In genomic region chr16:87611420-87611819, GRCm38 (mm10) we compare ENCODE assay signal across 14 mouse cellular contexts. TPM values are rescaled to one million over a fixed set of nuclear protein-coding genes. Genes with fewer than 3 reads are reported as not detected.
DNase-seq lines count a peak whose midpoint lies in the region; ATAC-seq lines count a peak whose summit lies in the region.
"Had no signal": no experiment of that assay in that cellular context is flagged by ENCODE, and none has a peak within 500 bp of the region (broad histone marks: within the 10 kb centered on the region; RNA-seq: fewer than 3 reads in every experiment).

No protein-coding gene starts in this region.

- peak; percentile 24 for DNase-seq in ovary, postnatal 36 days (ENCODE audit: low spot score)
- no peak for DNase-seq in ovary, postnatal 10 days (ENCODE audit: low spot score)
- DNase-seq in frontal cortex, postnatal 25 days (ENCODE audit: low spot score in 2 of 2): no peak
- DNase-seq in gastrocnemius, postnatal 36 days: no peak
- DNase-seq: cerebellum, adult 18-20 months had no signal

- peak; percentile 64 for ATAC-seq in granulocyte monocyte progenitor cell, adult 5-6 weeks (replicated peaks; ENCODE audit: poor library complexity, severe bottlenecking)
- ATAC-seq in liver, embryonic 16.5 days (ENCODE audit: low read depth): peak; percentile 49
- ATAC-seq in monocyte, adult 5-6 weeks (replicated peaks; ENCODE audit: insufficient number of reproducible peaks, low FRiP score, low TSS enrichment, poor library complexity, severe bottlenecking): peak; percentile 32; the same call in 1 of the 2 replicates
- ATAC-seq: forebrain, embryonic 16.5 days had no signal

- no peaks in the 10 kb centered on the region for H3K27me3 ChIP-seq in liver, embryonic 16.5 days (ENCODE audit: control insufficient read depth, insufficient read depth, low read depth, low read length)
- H3K27me3 ChIP-seq: neural tube, embryonic 12.5 days had no signal

- no peak overlapping the region for H3K4me3 ChIP-seq in liver, embryonic 16.5 days (ENCODE audit: low read depth, low read length)
- H3K4me3 ChIP-seq: embryonic facial prominence, embryonic 10.5 days; midbrain, embryonic 10.5 days; neural tube, embryonic 12.5 days had no signal

- H3K4me1 ChIP-seq in liver, embryonic 16.5 days (ENCODE audit: control insufficient read depth, low read depth, low read length): no peaks in the 10 kb centered on the region; the same call in 1 of the 2 replicates
- H3K4me1 ChIP-seq: embryonic facial prominence, embryonic 10.5 days; midbrain, embryonic 10.5 days; neural tube, embryonic 12.5 days had no signal

- no peaks in the 10 kb centered on the region for H3K9me3 ChIP-seq in liver, embryonic 16.5 days (replicated peaks; ENCODE audit: control insufficient read depth, low read length)
- H3K9me3 ChIP-seq: embryonic facial prominence, embryonic 10.5 days; G1E; midbrain, embryonic 10.5 days; neural tube, embryonic 12.5 days had no signal

- intact Hi-C loops in gastrocnemius, postnatal 36 days (cut with DNase I): no loop called here

- no peak overlapping the region for H3K27ac ChIP-seq in liver, embryonic 16.5 days (ENCODE audit: low read length)
- H3K27ac ChIP-seq: embryonic facial prominence, embryonic 10.5 days; midbrain, embryonic 10.5 days; neural tube, embryonic 12.5 days had no signal

- H3K36me3 ChIP-seq in liver, embryonic 16.5 days (ENCODE audit: control insufficient read depth, insufficient read depth): no peaks in the 10 kb centered on the region
- H3K36me3 ChIP-seq: embryonic facial prominence, embryonic 10.5 days; G1E; midbrain, embryonic 10.5 days; neural tube, embryonic 12.5 days had no signal

- 64% methylated on average over 14 of the region's 14 CpGs for WGBS in liver, embryonic 16.5 days (ENCODE audit: insufficient replicate concordance)

- no peak overlapping the region for H3K9ac ChIP-seq in liver, embryonic 16.5 days (ENCODE audit: low read depth, low read length)
- H3K9ac ChIP-seq: neural tube, embryonic 12.5 days had no signal

- H3K4me2 ChIP-seq in liver, embryonic 16.5 days (ENCODE audit: low read depth, low read length): peak overlapping the region; percentile 17; the same call in 1 of the 2 replicates
- H3K4me2 ChIP-seq: neural tube, embryonic 12.5 days had no signal

RNA-seq across cellular contexts. Expression of gene Map3k7cl, which starts 58.3 kb away (rescaled TPM):
- not detected in 2 replicates for total RNA-seq in granulocyte monocyte progenitor cell, adult 5-6 weeks (2014; fragmentation: Nextera tagmentation)
- not detected in 2 replicates for total RNA-seq in granulocyte monocyte progenitor cell, adult 5-6 weeks (2017)
- polyA plus RNA-seq in liver, embryonic 16.5 days (2015; fragmentation: Nextera tagmentation; extraction: Ambion mirVana): 0.09 TPM in 1 of 2 replicates, not detected in the other
- not detected in 3 replicates for total RNA-seq in monocyte, adult 5-6 weeks (2017)
- total RNA-seq in gastrocnemius, postnatal 36 days (2021): 10 to 100 TPM in 1 of 2 experiments, 1 to 10 TPM in 1; 7.7 to 13.4 TPM
- polyA plus RNA-seq: embryonic facial prominence, embryonic 10.5 days; G1E; hindbrain, embryonic 11.5 days; midbrain, embryonic 10.5 days; neural tube, embryonic 12.5 days had no signal
